Mouse (Mus musculus): ENCODE data around the gene Ifnz.
A peak's percentile ranks its signal among the peaks of the same experiment; 100 is the strongest.
"Not testable (repeated sequence)": the region's sequence is repeated elsewhere in the genome, so short reads cannot be mapped to it uniquely, and the experiment has no call there.

The Ifnz gene

DNA sequence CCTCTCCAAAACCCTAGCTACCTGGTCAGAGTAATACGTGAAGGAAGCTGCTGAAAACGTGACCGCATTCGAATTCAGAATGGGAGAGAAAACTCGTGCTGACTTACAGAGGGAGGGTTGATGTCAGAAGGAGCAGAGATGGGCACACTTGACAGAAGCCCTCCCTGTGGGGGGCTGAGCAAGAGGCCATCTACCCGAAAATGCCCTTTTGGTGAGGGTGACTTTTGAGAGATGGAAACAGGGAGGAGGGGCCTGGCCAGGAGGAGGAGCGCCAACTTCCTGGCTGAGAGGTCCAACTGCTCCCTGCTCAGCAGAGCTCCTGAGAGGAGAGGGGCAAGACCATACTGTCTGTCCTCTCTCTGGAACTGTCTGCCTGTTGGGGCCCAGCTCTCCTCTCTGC lies at the start of gene Ifnz:
TSS of gene Ifnz (plus strand) at position 301 of the 400 bp plus-strand sequence.
- DNase-seq (ENCODE audit: low spot score): not testable (repeated sequence)

DNA sequence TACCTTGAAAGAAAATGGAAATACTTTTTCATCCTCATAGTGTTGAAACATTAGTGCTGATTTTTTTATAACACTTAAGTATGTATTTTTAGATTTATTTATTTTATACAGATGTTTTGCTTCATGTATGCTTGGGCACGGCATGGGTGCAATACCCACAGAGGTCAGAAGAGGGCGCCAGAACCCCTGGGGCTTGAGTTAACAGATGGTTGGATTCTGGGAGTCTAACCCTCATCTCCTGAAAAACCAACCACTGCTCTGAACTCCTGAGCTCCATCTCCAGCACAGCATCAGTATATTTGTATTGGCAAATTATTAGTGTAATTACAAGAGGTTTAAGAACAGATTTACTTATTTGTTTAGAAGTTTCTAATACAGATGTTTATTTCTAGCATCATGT lies 43.5 kb upstream of the Ifnz start:
- peak; percentile 62 for DNase-seq (ENCODE audit: low spot score)

DNA sequence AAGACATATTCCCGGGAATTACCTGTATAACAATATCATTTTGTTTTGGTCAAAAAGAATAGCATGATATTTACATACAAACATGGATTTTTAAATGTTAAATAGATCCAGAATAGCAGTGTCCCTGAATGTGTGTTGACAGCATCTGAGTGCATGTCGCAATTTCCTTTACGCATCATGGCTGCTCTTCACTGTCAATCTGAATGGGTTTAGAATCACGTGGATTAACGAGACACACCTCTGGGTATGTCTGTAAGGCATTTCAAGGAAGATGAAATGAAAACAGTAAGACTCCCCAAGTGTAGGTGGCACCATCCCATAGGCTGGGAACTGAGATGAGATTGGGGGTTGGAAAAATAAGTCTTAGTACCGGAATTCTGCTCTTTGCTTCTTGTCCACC lies 42.9 kb upstream of the Ifnz start:
- no peak for DNase-seq (ENCODE audit: low spot score)

DNA sequence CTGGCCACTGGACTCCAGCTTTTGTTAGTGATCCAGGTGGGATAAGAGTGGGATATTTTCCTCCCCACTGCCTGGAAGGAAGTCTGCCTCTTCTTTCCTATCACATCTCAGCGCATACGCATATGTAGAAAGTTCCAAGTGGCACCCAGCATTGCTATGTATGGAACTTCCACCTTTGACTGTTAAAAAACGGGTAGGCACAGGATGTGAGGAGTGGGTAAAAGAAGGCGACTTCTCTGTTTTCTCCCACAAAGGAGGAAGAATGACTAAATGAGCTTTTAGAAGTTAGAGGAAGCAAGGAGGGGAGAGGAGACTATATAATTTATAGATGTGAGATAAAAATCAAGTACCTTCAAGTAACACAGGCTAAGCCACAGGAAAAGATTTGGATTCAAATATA lies 40.5 kb upstream of the Ifnz start:
- DNase-seq (ENCODE audit: low spot score): no peak

DNA sequence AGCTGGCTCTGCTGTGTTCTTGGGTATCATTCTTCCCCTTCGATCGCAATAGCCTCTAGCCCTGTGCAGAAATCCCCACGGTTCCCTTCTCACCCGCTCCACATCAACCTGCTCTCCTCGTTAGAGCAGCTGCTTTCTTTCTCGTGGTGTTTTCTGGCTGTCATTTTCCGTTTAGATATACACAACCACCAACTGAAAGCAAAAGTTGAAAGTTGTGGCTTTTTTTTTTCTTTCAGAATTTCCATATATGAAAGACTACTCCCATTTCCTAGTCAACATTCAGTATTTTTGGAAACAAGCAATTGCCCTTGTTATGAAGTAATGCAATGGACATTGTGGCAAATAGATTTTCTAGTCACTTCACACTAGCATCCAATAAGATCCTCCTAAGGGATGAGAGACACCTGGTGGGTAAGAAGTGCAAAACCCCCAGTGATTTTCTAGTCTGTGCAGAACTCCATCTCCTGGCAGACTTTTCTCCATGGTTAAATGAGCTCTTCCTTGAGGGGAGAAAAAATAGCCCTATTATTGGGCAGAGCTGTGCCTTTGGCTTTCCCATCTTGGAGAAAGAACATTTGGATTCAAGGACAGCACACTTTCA lies 39.1 kb upstream of the Ifnz start:
- DNase-seq (ENCODE audit: low spot score): no peak

DNA sequence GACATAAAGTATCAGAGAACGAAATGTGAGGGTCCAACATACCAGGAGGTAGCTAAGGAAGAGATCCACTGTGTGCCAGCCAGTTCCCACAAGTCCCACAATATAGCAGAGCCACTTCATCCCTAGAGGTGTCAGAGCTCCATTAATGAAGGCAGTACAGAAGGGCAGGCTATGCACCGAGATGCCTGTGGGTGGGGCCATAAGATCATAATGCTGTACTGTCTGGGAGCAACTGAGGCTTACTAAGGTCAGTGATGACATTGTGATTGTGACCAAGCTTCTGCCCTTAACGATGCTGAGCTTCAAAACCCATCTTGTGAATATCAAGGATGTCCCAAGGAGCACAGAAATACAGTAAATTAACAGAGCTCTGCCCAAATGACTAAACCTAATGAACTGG lies 37.7 kb upstream of the Ifnz start:
- no peak for DNase-seq (ENCODE audit: low spot score)

DNA sequence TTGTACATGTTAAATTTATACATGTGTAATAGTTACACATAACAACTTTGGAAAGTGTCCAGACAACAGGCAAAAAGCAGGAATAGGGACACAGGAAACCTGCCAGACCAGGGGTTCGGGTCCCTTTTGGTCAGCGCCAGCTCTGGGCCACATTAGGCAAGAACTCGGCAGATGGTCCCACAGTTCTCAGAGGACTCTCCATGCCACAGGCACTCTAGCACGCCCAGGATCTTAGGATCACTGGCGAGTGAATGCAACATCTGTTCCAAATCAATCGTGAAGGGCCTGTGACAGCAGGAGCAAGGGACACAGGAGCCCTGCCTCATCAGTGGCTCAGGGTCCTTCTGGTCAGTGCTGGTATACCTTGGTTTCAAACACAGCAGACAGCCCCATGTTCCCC lies 32.0 kb upstream of the Ifnz start:
- DNase-seq (ENCODE audit: low spot score): no peak

DNA sequence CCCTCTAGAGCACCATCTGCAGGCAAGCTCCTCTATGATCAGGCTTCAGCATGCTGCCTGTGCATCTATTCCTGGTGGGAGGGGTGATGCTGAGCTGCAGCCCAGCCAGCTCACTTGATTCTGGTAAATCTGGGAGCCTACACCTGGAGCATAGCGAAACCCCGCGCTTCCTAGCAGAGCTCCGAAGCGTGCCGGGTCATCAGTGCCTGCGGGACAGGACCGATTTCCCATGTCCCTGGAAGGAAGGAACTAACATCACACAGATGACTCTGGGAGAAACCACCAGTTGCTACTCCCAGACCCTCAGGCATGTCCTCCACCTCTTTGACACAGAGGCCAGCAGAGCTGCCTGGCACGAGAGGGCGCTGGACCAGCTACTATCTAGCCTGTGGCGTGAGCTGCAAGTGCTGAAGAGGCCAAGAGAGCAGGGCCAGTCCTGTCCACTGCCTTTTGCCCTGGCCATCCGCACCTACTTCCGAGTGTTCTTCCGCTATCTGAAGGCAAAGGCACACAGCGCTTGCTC lies 27.1 kb upstream of the Ifnz start, which contains the start of gene Gm13271:
TSS of gene Gm13271 (plus strand) at position 51 of the 523 bp plus-strand sequence.
- peak; percentile 71 for DNase-seq (ENCODE audit: low spot score)

DNA sequence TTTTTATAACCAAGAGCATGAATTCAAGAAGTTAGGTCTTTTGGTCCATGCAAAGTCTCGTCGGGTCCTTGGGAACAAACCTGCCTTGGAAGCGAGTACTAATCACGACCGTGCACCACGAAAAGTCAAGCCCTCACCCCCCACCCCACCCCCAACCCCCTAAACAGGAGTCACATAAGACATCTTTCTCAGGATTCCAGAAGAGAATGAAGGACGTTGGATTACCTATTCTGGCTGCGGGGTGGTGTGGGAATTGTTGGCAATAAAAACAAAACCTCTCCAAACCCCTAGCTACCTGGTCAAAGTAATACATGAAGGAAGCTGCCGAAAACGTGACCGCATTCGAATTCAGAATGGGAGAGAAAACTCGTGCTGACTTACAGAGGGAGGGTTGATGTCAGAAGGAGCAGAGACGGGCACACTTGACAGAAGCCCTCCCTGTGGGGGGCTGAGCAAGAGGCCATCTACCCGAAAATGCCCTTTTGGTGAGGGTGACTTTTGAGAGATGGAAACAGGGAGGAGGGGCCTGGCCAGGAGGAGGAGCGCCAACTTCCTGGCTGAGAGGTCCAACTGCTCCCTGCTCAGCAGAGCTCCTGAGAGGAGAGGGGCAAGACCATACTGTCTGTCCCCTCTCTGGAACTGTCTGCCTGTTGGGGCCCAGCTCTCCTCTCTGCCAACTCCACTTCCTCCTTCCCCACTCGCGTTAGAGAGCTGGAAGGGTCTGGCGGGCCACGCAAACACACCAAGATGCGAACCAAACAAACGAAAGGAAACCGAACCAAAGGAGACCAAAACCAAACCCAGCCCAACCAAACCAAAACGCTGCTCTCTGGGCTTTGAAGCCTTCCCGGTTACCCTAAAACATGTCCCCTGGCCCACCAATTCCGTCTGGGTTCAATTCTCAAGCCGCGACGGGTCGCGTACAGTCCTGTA lies 25.1 kb upstream of the Ifnz start:
- not testable (repeated sequence) for DNase-seq (ENCODE audit: low spot score)

DNA sequence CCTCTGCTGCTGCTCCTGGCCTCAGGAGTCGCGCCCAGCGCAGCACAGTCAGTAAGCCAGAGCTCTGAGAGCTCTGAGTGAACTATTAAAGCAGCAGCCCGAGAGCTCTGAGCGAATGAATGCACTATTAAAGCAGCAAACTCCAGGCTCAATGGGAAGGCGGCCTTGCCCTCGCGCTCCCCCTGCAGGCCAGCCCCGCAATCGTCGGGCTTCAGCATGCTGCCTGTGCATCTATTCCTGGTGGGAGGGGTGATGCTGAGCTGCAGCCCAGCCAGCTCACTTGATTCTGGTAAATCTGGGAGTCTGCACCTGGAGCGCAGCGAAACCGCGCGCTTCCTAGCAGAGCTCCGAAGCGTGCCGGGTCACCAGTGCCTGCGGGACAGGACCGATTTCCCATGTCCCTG lies 24.3 kb upstream of the Ifnz start:
- DNase-seq (ENCODE audit: low spot score): peak; percentile 86

DNA sequence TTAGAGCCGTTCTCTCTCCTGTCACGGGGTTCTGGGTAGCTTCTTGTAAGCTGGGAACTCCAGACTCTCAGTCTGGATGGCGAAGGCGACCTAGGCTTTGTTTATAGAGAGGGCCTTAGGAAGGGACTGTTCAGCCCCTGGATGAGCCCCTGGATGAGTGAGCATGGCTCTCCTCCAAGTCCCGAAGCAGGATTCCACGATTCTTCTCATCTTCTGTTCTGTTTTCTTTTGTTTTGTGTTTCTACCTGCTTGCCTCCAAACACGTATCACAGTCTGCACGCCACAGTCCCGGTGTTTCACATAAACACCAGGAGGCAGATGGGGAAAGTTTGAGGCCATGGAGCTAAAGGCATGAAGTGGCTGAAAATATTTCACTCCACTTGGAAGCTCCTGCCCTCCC lies 23.2 kb upstream of the Ifnz start:
- not testable (repeated sequence) for DNase-seq (ENCODE audit: low spot score)

DNA sequence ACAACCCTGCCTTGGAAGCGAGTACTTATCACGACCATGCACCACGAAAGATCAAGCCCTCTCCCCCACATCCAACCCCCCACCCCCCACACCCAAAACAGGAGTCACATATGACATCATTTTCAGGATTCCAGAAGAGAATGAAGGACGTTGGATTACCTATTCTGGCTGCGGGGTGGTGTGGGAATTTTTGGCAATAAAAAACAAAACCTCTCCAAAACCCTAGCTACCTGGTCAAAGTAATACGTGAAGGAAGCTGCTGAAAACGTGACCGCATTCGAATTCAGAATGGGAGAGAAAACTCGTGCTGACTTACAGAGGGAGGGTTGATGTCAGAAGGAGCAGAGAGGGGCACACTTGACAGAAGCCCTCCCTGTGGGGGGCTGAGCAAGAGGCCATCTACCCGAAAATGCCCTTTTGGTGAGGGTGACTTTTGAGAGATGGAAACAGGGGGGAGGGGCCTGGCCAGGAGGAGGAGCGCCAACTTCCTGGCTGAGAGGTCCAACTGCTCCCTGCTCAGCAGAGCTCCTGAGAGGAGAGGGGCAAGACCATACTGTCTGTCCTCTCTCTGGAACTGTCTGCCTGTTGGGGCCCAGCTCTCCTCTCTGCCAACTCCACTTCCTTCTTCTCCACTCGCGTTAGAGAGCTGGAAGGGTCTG lies 22.2 kb upstream of the Ifnz start, which contains the start of gene Gm13283:
TSS of gene Gm13283 (plus strand) at position 510 of the 659 bp plus-strand sequence.
- DNase-seq (ENCODE audit: low spot score): peak; percentile 40

DNA sequence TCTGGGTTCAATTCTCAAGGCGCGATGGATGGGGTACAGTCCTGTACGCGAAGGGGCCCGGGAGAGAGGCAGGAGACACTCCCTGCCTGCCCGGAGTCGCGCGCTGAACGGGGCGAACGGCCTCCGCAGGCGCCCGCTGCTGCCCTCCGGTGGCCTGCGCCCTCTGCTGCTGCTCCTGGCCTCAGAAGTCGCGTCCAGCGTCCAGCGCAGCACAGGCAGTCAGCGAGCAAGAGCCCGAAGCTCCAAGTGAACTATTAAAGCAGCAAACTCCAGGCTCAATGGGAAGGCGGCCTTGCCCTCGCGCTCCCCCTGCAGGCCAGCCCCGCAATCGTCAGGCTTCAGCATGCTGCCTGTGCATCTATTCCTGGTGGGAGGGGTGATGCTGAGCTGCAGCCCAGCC lies 21.5 kb upstream of the Ifnz start:
- peak; percentile 46 for DNase-seq (ENCODE audit: low spot score)

DNA sequence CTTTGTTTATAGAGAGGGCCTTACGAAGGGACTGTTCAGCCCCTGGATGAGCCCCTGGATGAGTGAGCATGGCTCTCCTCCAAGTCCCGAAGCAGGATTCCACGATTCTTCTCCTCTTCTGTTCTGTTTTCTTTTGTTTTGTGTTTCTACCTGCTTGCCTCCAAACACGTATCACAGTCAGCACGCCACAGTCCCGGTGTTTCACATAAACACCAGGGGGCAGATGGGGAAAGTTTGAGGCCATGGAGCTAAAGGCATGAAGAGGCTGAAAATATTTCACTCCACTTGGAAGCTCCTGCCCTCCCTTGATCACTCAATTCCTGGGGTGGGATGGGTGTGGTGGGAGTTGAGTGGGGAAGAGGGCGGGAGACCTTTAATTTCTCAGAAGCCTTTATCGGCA lies 20.2 kb upstream of the Ifnz start:
- DNase-seq (ENCODE audit: low spot score): peak; percentile 74

DNA sequence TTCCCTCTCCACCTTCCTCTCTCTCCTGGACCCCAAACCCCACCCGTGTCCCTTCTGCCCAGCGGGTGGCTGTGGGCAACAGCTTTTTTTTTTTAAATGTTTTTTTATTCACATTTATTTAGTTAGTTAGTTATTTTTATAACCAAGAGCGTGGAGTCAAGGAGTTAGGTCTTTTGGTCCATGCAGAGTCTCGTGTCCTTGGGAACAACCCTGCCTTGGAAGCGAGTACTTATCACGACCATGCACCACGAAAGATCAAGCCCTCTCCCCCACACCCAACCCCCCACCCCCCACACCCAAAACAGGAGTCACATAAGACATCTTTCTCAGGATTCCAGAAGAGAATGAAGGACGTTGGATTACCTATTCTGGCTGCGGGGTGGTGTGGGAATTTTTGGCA lies 19.6 kb upstream of the Ifnz start:
- DNase-seq (ENCODE audit: low spot score): not testable (repeated sequence)

DNA sequence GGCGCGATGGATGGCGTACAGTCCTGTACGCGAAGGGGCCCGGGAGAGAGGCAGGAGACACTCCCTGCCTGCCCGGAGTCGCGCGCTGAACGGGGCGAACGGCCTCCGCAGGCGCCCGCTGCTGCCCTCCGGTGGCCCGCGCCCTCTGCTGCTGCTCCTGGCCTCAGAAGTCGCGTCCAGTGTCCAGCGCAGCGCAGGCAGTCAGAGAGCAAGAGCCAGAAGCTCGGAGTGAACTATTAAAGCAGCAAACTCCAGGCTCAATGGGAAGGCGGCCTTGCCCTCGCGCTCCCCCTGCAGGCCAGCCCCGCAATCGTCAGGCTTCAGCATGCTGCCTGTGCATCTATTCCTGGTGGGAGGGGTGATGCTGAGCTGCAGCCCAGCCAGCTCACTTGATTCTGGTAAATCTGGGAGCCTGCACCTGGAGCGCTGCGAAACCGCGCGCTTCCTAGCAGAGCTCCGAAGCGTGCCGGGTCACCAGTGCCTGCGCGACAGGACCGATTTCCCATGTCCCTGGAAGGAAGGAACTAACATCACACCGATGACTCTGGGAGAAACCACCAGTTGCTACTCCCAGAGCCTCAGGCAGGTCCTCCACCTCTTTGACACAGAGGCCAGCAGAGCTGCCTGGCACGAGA lies 18.4 kb upstream of the Ifnz start:
- DNase-seq (ENCODE audit: low spot score): not testable (repeated sequence)

DNA sequence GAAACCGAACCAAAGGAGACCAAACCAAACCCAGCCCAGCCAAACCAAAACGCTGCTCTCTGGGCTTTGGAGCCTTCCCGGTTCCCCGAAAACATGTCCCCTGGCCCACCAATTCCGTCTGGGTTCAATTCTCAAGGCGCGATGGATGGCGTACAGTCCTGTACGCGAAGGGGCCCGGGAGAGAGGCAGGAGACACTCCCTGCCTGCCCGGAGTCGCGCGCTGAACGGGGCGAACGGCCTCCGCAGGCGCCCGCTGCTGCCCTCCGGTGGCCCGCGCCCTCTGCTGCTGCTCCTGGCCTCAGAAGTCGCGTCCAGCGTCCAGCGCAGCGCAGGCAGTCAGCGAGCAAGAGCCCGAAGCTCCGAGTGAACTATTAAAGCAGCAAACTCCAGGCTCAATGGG lies 8.4 kb upstream of the Ifnz start, which contains the start of gene Gm13290:
TSS of gene Gm13290 (plus strand) at position 301 of the 400 bp plus-strand sequence.
- not testable (repeated sequence) for DNase-seq (ENCODE audit: low spot score)

DNA sequence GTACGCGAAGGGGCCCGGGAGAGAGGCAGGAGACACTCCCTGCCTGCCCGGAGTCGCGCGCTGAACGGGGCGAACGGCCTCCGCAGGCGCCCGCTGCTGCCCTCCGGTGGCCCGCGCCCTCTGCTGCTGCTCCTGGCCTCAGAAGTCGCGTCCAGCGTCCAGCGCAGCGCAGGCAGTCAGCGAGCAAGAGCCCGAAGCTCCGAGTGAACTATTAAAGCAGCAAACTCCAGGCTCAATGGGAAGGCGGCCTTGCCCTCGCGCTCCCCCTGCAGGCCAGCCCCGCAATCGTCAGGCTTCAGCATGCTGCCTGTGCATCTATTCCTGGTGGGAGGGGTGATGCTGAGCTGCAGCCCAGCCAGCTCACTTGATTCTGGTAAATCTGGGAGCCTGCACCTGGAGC lies 5.3 kb upstream of the Ifnz start, which contains the start of gene Gm13289:
TSS of gene Gm13289 (plus strand) at position 301 of the 400 bp plus-strand sequence.
- DNase-seq (ENCODE audit: low spot score): not testable (repeated sequence)

DNA sequence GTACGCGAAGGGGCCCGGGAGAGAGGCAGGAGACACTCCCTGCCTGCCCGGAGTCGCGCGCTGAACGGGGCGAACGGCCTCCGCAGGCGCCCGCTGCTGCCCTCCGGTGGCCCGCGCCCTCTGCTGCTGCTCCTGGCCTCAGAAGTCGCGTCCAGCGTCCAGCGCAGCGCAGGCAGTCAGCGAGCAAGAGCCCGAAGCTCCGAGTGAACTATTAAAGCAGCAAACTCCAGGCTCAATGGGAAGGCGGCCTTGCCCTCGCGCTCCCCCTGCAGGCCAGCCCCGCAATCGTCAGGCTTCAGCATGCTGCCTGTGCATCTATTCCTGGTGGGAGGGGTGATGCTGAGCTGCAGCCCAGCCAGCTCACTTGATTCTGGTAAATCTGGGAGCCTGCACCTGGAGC lies 2.4 kb upstream of the Ifnz start, which contains the start of gene Gm13272:
TSS of gene Gm13272 (plus strand) at position 301 of the 400 bp plus-strand sequence.
- not testable (repeated sequence) for DNase-seq (ENCODE audit: low spot score)

DNA sequence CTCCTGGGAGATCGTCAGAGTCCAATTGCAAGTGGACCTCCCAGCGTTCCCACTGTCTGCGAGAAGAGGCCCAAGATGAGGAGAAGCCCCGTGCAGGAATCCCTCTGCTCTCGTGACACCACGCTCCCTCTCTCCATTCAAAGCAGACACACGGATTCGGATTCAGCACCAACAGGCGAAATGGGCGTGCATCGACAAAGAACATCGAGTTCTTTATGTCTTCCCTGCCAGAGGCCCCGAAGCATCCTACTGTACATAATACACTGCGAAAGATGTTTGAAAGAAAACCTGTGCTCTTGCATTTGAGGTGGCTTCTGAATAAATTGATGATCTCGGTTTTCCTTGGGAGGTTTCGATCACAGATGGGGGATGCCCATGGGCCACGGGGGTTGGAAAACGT lies 1.6 kb upstream of the Ifnz start:
- DNase-seq (ENCODE audit: low spot score): not testable (repeated sequence)

DNA sequence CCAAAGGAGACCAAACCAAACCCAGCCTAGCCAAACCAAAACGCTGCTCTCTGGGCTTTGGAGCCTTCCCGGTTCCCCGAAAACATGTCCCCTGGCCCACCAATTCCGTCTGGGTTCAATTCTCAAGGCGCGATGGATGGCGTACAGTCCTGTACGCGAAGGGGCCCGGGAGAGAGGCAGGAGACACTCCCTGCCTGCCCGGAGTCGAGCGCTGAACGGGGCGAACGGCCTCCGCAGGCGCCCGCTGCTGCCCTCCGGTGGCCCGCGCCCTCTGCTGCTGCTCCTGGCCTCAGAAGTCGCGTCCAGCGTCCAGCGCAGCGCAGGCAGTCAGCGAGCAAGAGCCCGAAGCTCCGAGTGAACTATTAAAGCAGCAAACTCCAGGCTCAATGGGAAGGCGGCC lies 404 bp downstream of the Ifnz start:
- DNase-seq (ENCODE audit: low spot score): not testable (repeated sequence)

DNA sequence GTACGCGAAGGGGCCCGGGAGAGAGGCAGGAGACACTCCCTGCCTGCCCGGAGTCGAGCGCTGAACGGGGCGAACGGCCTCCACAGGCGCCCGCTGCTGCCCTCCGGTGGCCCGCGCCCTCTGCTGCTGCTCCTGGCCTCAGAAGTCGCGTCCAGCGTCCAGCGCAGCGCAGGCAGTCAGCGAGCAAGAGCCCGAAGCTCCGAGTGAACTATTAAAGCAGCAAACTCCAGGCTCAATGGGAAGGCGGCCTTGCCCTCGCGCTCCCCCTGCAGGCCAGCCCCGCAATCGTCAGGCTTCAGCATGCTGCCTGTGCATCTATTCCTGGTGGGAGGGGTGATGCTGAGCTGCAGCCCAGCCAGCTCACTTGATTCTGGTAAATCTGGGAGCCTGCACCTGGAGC lies 3.5 kb downstream of the Ifnz start, which contains the start of gene Gm13276:
TSS of gene Gm13276 (plus strand) at position 301 of the 400 bp plus-strand sequence.
- not testable (repeated sequence) for DNase-seq (ENCODE audit: low spot score)

Measured in urinary bladder, postnatal 25 days (tissue).